12 mouse cellular contexts compared by ENCODE assay signal in genomic region chr2:167059536-167059935, GRCm38 (mm10). TPM values are rescaled to one million over a fixed set of nuclear protein-coding genes. Genes with fewer than 3 reads are reported as not detected.
DNase-seq lines count a peak whose midpoint lies in the region; ATAC-seq and TF ChIP-seq lines count a peak whose summit lies in the region.
"Had no signal": no experiment of that assay in that cellular context is flagged by ENCODE, and none has a peak within 500 bp of the region (broad histone marks: within the 10 kb centered on the region; RNA-seq: fewer than 3 reads in every experiment).

No protein-coding gene starts in this region.

- peaks cover 42% of the 10 kb centered on the region for H3K36me3 ChIP-seq in hindbrain, embryonic 12.5 days
- H3K36me3 ChIP-seq in hindbrain, postnatal 0 days (ENCODE audit: insufficient read depth, low read length), result peaks cover 37% of the 10 kb centered on the region
- peaks cover 18% of the 10 kb centered on the region for H3K36me3 ChIP-seq in intestine, embryonic 16.5 days (ENCODE audit: control insufficient read depth, insufficient read depth, low read length)
- peaks cover 22% of the 10 kb centered on the region for H3K36me3 ChIP-seq in stomach, postnatal 0 days (ENCODE audit: control insufficient read depth, insufficient read depth, low read length)

- 45% methylated on average over 8 of the region's 8 CpGs for WGBS in hindbrain, embryonic 12.5 days
- WGBS in hindbrain, postnatal 0 days, result 49% methylated on average over 8 of the region's 8 CpGs
- WGBS in intestine, embryonic 16.5 days, result 55% methylated on average over 8 of the region's 8 CpGs
- WGBS in stomach, postnatal 0 days, result 66% methylated on average over 8 of the region's 8 CpGs

- no peak overlapping the region for H3K27ac ChIP-seq in hindbrain, embryonic 12.5 days
- no peak overlapping the region for H3K27ac ChIP-seq in hindbrain, postnatal 0 days
- H3K27ac ChIP-seq in intestine, embryonic 16.5 days (ENCODE audit: low read length), result peak overlapping the region; percentile 74
- H3K27ac ChIP-seq in stomach, postnatal 0 days (replicated peaks), result peak overlapping the region; percentile 53

- H3K4me3 ChIP-seq in hindbrain, embryonic 12.5 days, result no peak overlapping the region
- H3K4me3 ChIP-seq in hindbrain, postnatal 0 days (ENCODE audit: low read length), result no peak overlapping the region
- H3K4me3 ChIP-seq in intestine, embryonic 16.5 days (ENCODE audit: low read length), result peak overlapping the region; percentile 34
- no peak overlapping the region for H3K4me3 ChIP-seq in stomach, postnatal 0 days (ENCODE audit: low read depth, low read length)

- H3K9me3 ChIP-seq in hindbrain, embryonic 12.5 days (replicated peaks), result no peaks in the 10 kb centered on the region
- no peaks in the 10 kb centered on the region for H3K9me3 ChIP-seq in hindbrain, postnatal 0 days (ENCODE audit: low read length)
- no peaks in the 10 kb centered on the region for H3K9me3 ChIP-seq in intestine, embryonic 16.5 days (ENCODE audit: control insufficient read depth, low read length)
- H3K9me3 ChIP-seq in stomach, postnatal 0 days (ENCODE audit: control insufficient read depth, low read length), result no peaks in the 10 kb centered on the region

- TF ChIP-seq EP300 in stomach, postnatal 0 days (optimal IDR thresholded peaks at IDR 0.05), result no peak

- H3K9ac ChIP-seq in hindbrain, embryonic 12.5 days, result 0 out of 2 replicates have a peak overlapping the region, but pooled peaks have one; percentile 8
- no peak overlapping the region for H3K9ac ChIP-seq in hindbrain, postnatal 0 days (replicated peaks; ENCODE audit: low read length)
- H3K9ac ChIP-seq in intestine, embryonic 16.5 days (ENCODE audit: low read depth, low read length), result peak overlapping the region; percentile 51
- H3K9ac ChIP-seq in stomach, postnatal 0 days (ENCODE audit: low read length), result peak overlapping the region; percentile 23; the same call in 1 of the 2 replicates

- H3K27me3 ChIP-seq in hindbrain, embryonic 12.5 days, result no peaks in the 10 kb centered on the region
- no peaks in the 10 kb centered on the region for H3K27me3 ChIP-seq in hindbrain, postnatal 0 days (ENCODE audit: insufficient read depth, low read length)
- no peaks in the 10 kb centered on the region for H3K27me3 ChIP-seq in intestine, embryonic 16.5 days (replicated peaks; ENCODE audit: control insufficient read depth, insufficient read depth, low read length)
- no peaks in the 10 kb centered on the region for H3K27me3 ChIP-seq in stomach, postnatal 0 days (ENCODE audit: control insufficient read depth, insufficient read depth, low read length)

- H3K4me2 ChIP-seq in hindbrain, embryonic 12.5 days (replicated peaks), result no peak overlapping the region
- no peak overlapping the region for H3K4me2 ChIP-seq in hindbrain, postnatal 0 days (ENCODE audit: low read depth, low read length)
- peak overlapping the region; percentile 32 for H3K4me2 ChIP-seq in intestine, embryonic 16.5 days (ENCODE audit: low read depth, low read length)
- H3K4me2 ChIP-seq in stomach, postnatal 0 days (replicated peaks; ENCODE audit: low read depth), result peak overlapping the region; percentile 14; the same call in 1 of the 2 replicates

- DNase-seq in hindbrain, postnatal 0 days (ENCODE audit: low spot score), result no peak
- peak; percentile 46 for DNase-seq in retina, adult 2 months (ENCODE audit: low read depth, low spot score)
- DNase-seq in retina, embryonic 14.5 days (ENCODE audit: low spot score), result no peak
- DNase-seq in stomach, postnatal 0 days (ENCODE audit: low spot score), result no peak
- no peak for DNase-seq in cerebellum, adult 9-10 months
- DNase-seq: cerebellum, adult 11 months; gastrocnemius, postnatal 25 days; lung, postnatal 36 days; right cerebral cortex, postnatal 4 days had no signal

- ATAC-seq in hindbrain, embryonic 12.5 days (ENCODE audit: low FRiP score), result no peak
- ATAC-seq in hindbrain, postnatal 0 days, result no peak
- no peak for ATAC-seq in intestine, embryonic 16.5 days
- no peak for ATAC-seq in stomach, postnatal 0 days (ENCODE audit: low FRiP score, low TSS enrichment)
- ATAC-seq in megakaryocyte progenitor cell, adult 5-6 weeks (replicated peaks; ENCODE audit: poor library complexity), result no peak

- no peak for TF ChIP-seq CTCF in hindbrain, postnatal 0 days (IDR thresholded peaks at IDR 0.05; ENCODE audit: low read depth)
- no peak for TF ChIP-seq CTCF in stomach, postnatal 0 days (IDR thresholded peaks at IDR 0.05; ENCODE audit: low read depth)

- peaks cover 21% of the 10 kb centered on the region for H3K4me1 ChIP-seq in hindbrain, embryonic 12.5 days
- H3K4me1 ChIP-seq in hindbrain, postnatal 0 days (ENCODE audit: insufficient read depth, low read length), result peaks cover 12% of the 10 kb centered on the region
- peaks cover 30% of the 10 kb centered on the region for H3K4me1 ChIP-seq in intestine, embryonic 16.5 days (ENCODE audit: control insufficient read depth, insufficient read depth, low read length)
- peaks cover 6% of the 10 kb centered on the region; the same call in 1 of the 2 replicates for H3K4me1 ChIP-seq in stomach, postnatal 0 days (replicated peaks; ENCODE audit: control insufficient read depth, insufficient read depth)

RNA-seq across cellular contexts. Expression of gene Znfx1, which starts 3.3 kb away (rescaled TPM):
- 9.4 and 9.7 TPM in 2 replicates for polyA plus RNA-seq in hindbrain, embryonic 12.5 days (2016; fragmentation: Nextera tagmentation; extraction: Ambion mirVana)
- 31.6 and 34.9 TPM in 2 replicates for total RNA-seq in hindbrain, postnatal 0 days (2014; rRNA removed)
- polyA plus RNA-seq in hindbrain, postnatal 0 days (2015; fragmentation: Nextera tagmentation; extraction: Ambion mirVana), result 4.9 and 5.8 TPM in 2 replicates
- 6.5 and 9.8 TPM in 2 replicates for polyA plus RNA-seq in intestine, embryonic 16.5 days (2015; fragmentation: Nextera tagmentation; extraction: Ambion mirVana)
- 4.2 and 4.3 TPM in 2 replicates for polyA plus RNA-seq in stomach, postnatal 0 days (2015; fragmentation: Nextera tagmentation; extraction: Ambion mirVana)
- 14.9 and 18.2 TPM in 2 replicates for total RNA-seq in megakaryocyte progenitor cell, adult 5-6 weeks (2015)
- total RNA-seq in megakaryocyte progenitor cell, adult 5-6 weeks (2017), result 25.3 and 26.1 TPM in 2 replicates

RNA-seq across cellular contexts. Expression of gene Ddx27, which starts 44.5 kb away (rescaled TPM):
- 42.0 and 50.1 TPM in 2 replicates for polyA plus RNA-seq in hindbrain, embryonic 12.5 days (2016; fragmentation: Nextera tagmentation; extraction: Ambion mirVana)
- 27.5 and 29.4 TPM in 2 replicates for total RNA-seq in hindbrain, postnatal 0 days (2014; rRNA removed)
- polyA plus RNA-seq in hindbrain, postnatal 0 days (2015; fragmentation: Nextera tagmentation; extraction: Ambion mirVana), result 36.7 and 38.3 TPM in 2 replicates
- 40.9 and 45.7 TPM in 2 replicates for polyA plus RNA-seq in intestine, embryonic 16.5 days (2015; fragmentation: Nextera tagmentation; extraction: Ambion mirVana)
- 21.8 and 22.0 TPM in 2 replicates for polyA plus RNA-seq in stomach, postnatal 0 days (2015; fragmentation: Nextera tagmentation; extraction: Ambion mirVana)
- total RNA-seq in megakaryocyte progenitor cell, adult 5-6 weeks (2015), result 34.4 and 35.0 TPM in 2 replicates
- 105 and 132 TPM in 2 replicates for total RNA-seq in megakaryocyte progenitor cell, adult 5-6 weeks (2017)

Comparison
In these comparisons a context has a peak if more than half of its experiments do, and no peak if none do; other contexts are left out.
1. H3K27ac ChIP-seq: peak in intestine, embryonic 16.5 days (single experiment) and stomach, postnatal 0 days (single experiment); none in hindbrain, embryonic 12.5 days (single experiment) and hindbrain, postnatal 0 days (single experiment).
2. H3K4me2 ChIP-seq: peak in intestine, embryonic 16.5 days (single experiment) and stomach, postnatal 0 days (single experiment); none in hindbrain, embryonic 12.5 days (single experiment) and hindbrain, postnatal 0 days (single experiment).